Mouse (Mus musculus): ENCODE results near the gene Sctr. TPM values are rescaled to one million over a fixed set of nuclear protein-coding genes. Genes with fewer than 3 reads are reported as not detected.

Sctr gene
- total RNA-seq (2014; fragmentation: Nextera tagmentation) = not detected in 2 replicates
- total RNA-seq (2017) = not detected in 2 replicates

- peak; percentile 42; the same call in 1 of the 2 replicates for ATAC-seq (replicated peaks; ENCODE audit: low FRiP score, low TSS enrichment, poor library complexity, severe bottlenecking)
These were observed at the start of gene Sctr for GRCm38 (mm10) chr1:120006844-120007790. TSS of gene Sctr (plus strand) at chr1:120006894.

GRCm38 (mm10) chr1:119957716-119958222 lies 48.9 kb upstream of the Sctr start:
- no peak for ATAC-seq (replicated peaks; ENCODE audit: low FRiP score, low TSS enrichment, poor library complexity, severe bottlenecking)

GRCm38 (mm10) chr1:119959464-119959863 lies 47.2 kb upstream of the Sctr start:
- no peak for ATAC-seq (replicated peaks; ENCODE audit: low FRiP score, low TSS enrichment, poor library complexity, severe bottlenecking)

- no peak for ATAC-seq (replicated peaks; ENCODE audit: low FRiP score, low TSS enrichment, poor library complexity, severe bottlenecking)
These were observed 46.8 kb upstream of the Sctr start for GRCm38 (mm10) chr1:119959920-119960319.

- ATAC-seq (replicated peaks; ENCODE audit: low FRiP score, low TSS enrichment, poor library complexity, severe bottlenecking) = no peak
These were observed 40.7 kb upstream of the Sctr start for GRCm38 (mm10) chr1:119965804-119966514.

- ATAC-seq (replicated peaks; ENCODE audit: low FRiP score, low TSS enrichment, poor library complexity, severe bottlenecking) = no peak
These were observed 33.6 kb upstream of the Sctr start for GRCm38 (mm10) chr1:119973117-119973516.

GRCm38 (mm10) chr1:119975141-119975540 lies 31.6 kb upstream of the Sctr start:
- ATAC-seq (replicated peaks; ENCODE audit: low FRiP score, low TSS enrichment, poor library complexity, severe bottlenecking) = no peak

GRCm38 (mm10) chr1:119986555-119986954 lies 20.1 kb upstream of the Sctr start:
- ATAC-seq (replicated peaks; ENCODE audit: low FRiP score, low TSS enrichment, poor library complexity, severe bottlenecking) = no peak

- peak; percentile 92 for ATAC-seq (replicated peaks; ENCODE audit: low FRiP score, low TSS enrichment, poor library complexity, severe bottlenecking)
These were observed 9.7 kb upstream of the Sctr start, which contains the start of gene Cfap221 for GRCm38 (mm10) chr1:119996798-119997581. TSS of gene Cfap221 (minus strand) at chr1:119997234.

- ATAC-seq (replicated peaks; ENCODE audit: low FRiP score, low TSS enrichment, poor library complexity, severe bottlenecking) = peak; percentile 46; the same call in 1 of the 2 replicates
These were observed 9.1 kb upstream of the Sctr start for GRCm38 (mm10) chr1:119997644-119998043.

GRCm38 (mm10) chr1:120007851-120008588 lies 1.3 kb downstream of the Sctr start:
- ATAC-seq (replicated peaks; ENCODE audit: low FRiP score, low TSS enrichment, poor library complexity, severe bottlenecking) = no peak

GRCm38 (mm10) chr1:120012638-120013037 lies 5.9 kb downstream of the Sctr start:
- ATAC-seq (replicated peaks; ENCODE audit: low FRiP score, low TSS enrichment, poor library complexity, severe bottlenecking) = no peak

- ATAC-seq (replicated peaks; ENCODE audit: low FRiP score, low TSS enrichment, poor library complexity, severe bottlenecking) = peak; percentile 86
These were observed 6.4 kb downstream of the Sctr start for GRCm38 (mm10) chr1:120013111-120013510.

GRCm38 (mm10) chr1:120016240-120016639 lies 9.5 kb downstream of the Sctr start:
- ATAC-seq (replicated peaks; ENCODE audit: low FRiP score, low TSS enrichment, poor library complexity, severe bottlenecking) = no peak

GRCm38 (mm10) chr1:120018900-120019299 lies 12.2 kb downstream of the Sctr start:
- ATAC-seq (replicated peaks; ENCODE audit: low FRiP score, low TSS enrichment, poor library complexity, severe bottlenecking) = no peak

- no peak for ATAC-seq (replicated peaks; ENCODE audit: low FRiP score, low TSS enrichment, poor library complexity, severe bottlenecking)
These were observed 12.7 kb downstream of the Sctr start for GRCm38 (mm10) chr1:120019428-120019827.

- ATAC-seq (replicated peaks; ENCODE audit: low FRiP score, low TSS enrichment, poor library complexity, severe bottlenecking) = peak; percentile 53
These were observed 13.7 kb downstream of the Sctr start for GRCm38 (mm10) chr1:120020322-120020897.

GRCm38 (mm10) chr1:120021951-120022350 lies 15.3 kb downstream of the Sctr start:
- no peak for ATAC-seq (replicated peaks; ENCODE audit: low FRiP score, low TSS enrichment, poor library complexity, severe bottlenecking)

All from megakaryocyte-erythroid progenitor cell, adult 5-6 weeks (primary cell).